Mouse (Mus musculus): ENCODE measurements around the gene Itgb2l.

GRCm38 (mm10) chr16:96387685-96388371, 55.6 kb downstream of the Itgb2l start:
- TF ChIP-seq GATA1 (IDR thresholded peaks at IDR 0.05; ENCODE audit: low read length) (no peak), TAL1 (IDR thresholded peaks at IDR 0.05; ENCODE audit: low read length) (no peak)

All from erythroblast, embryonic 14.5 days (primary cell).